Mouse (Mus musculus) MEL (cell line): ENCODE results near the gene Tmem132b. TPM values are rescaled to one million over a fixed set of nuclear protein-coding genes. Genes with fewer than 3 reads are reported as not detected.

Experiments
- DNase-seq: peaks from one replicate; pipeline ENCODE4 v3.0.0; 2011; ENCODE audit warnings: low read depth, low spot score
- H3K27ac ChIP-seq: 2 replicates; pipeline ENCODE4 v1.5.1; 2012; ENCODE audit warnings: low read depth, mild to moderate bottlenecking, control low read depth, low read length, moderate library complexity; ENCODE audit not compliant: control insufficient read depth
- H3K27me3 ChIP-seq, 2 experiments: fragments of 150-350 bp in 1 of 2; sonication (generic) in 1 of 2; 2 replicates each; pipeline ENCODE4 v1.6.1; 2012; ENCODE audit warnings: low read length in 2 of 2, mild to moderate bottlenecking in 2 of 2, improper control_type of control experiment in 1 of 2, moderate library complexity in 1 of 2; ENCODE audit not compliant: insufficient read depth in 2 of 2, control insufficient read depth in 1 of 2
- H3K36me3 ChIP-seq, 2 experiments: 2 replicates each; pipeline ENCODE4 v1.6.1; 2012 to 2014; ENCODE audit warnings: low read length in 2 of 2, improper control_type of control experiment in 1 of 2, inconsistent platforms in 1 of 2, mild to moderate bottlenecking in 1 of 2; ENCODE audit not compliant: insufficient read depth in 2 of 2, control insufficient read depth in 1 of 2
- H3K4me1 ChIP-seq, 2 experiments: fragments of 150-350 bp in 1 of 2; sonication (generic) in 1 of 2; 2 replicates each; pipeline ENCODE4 v1.6.1; 2012; ENCODE audit warnings: low read length in 2 of 2, improper control_type of control experiment in 1 of 2, mild to moderate bottlenecking in 1 of 2; ENCODE audit not compliant: insufficient read depth in 2 of 2, control insufficient read depth in 1 of 2
- H3K4me3 ChIP-seq, 2 experiments: fragments of 150-350 bp in 1 of 2; sonication (generic) in 1 of 2; 2 replicates each; pipeline ENCODE4 v1.5.1; 2012; ENCODE audit warnings: low read depth in 2 of 2, low read length in 2 of 2, mild to moderate bottlenecking in 2 of 2, moderate library complexity in 2 of 2, control low read depth in 1 of 2, improper control_type of control experiment in 1 of 2; ENCODE audit not compliant: control insufficient read depth in 1 of 2, insufficient read depth in 1 of 2
- H3K79me2 ChIP-seq: 2 replicates; pipeline ENCODE4 v1.6.1; 2012; ENCODE audit warnings: mild to moderate bottlenecking, low read length, moderate library complexity; ENCODE audit not compliant: control insufficient read depth, poor library complexity, insufficient read depth
- H3K9ac ChIP-seq: 2 replicates; pipeline ENCODE4 v1.6.1; 2012; ENCODE audit warnings: low read depth, mild to moderate bottlenecking, control low read depth, low read length, moderate library complexity; ENCODE audit not compliant: control insufficient read depth, poor library complexity, severe bottlenecking
- H3K9me3 ChIP-seq: fragments of 150-350 bp; sonication (generic); replicated peaks from 2 replicates; pipeline ENCODE4 v1.6.1; 2012; ENCODE audit warnings: mild to moderate bottlenecking, low read length, improper control_type of control experiment, moderate library complexity; ENCODE audit not compliant: insufficient read depth
- BHLHE40 ChIP-seq: IDR thresholded peaks from 2 replicates; pipeline ENCODE4 v1.6.1; 2012; ENCODE audit warnings: low read depth, mild to moderate bottlenecking, inconsistent platforms, low read length, improper control_type of control experiment, borderline replicate concordance
- CHD1 ChIP-seq: IDR thresholded peaks from 2 replicates; pipeline ENCODE4 v1.6.1; 2012; ENCODE audit warnings: low read depth, mild to moderate bottlenecking, inconsistent platforms, low read length, improper control_type of control experiment
- CTCF ChIP-seq, 3 experiments: IDR thresholded peaks in 2 of 3; conservative IDR thresholded peaks in 1 of 3; 2 replicates each; pipeline ENCODE4 v1.5.1; 2011 to 2012; ENCODE audit warnings: low read length in 3 of 3, low read depth in 2 of 3, mild to moderate bottlenecking in 2 of 3, improper control_type of control experiment in 1 of 3, inconsistent platforms in 1 of 3, mixed read lengths in 1 of 3, moderate library complexity in 1 of 3; ENCODE audit not compliant: control insufficient read depth in 1 of 3, insufficient read depth in 1 of 3, poor library complexity in 1 of 3, severe bottlenecking in 1 of 3
- E2F4 ChIP-seq: IDR thresholded peaks from 2 replicates; pipeline ENCODE4 v1.6.1; 2011; ENCODE audit warnings: low read depth, low read length, improper control_type of control experiment, borderline replicate concordance
- ELF1 ChIP-seq: IDR thresholded peaks from 2 replicates; pipeline ENCODE4 v1.6.1; 2014; ENCODE audit warnings: low read depth, mild to moderate bottlenecking, inconsistent platforms, low read length, improper control_type of control experiment, moderate library complexity
- ETS1 ChIP-seq: IDR thresholded peaks from 2 replicates; pipeline ENCODE4 v1.6.1; 2012; ENCODE audit warnings: low read depth, mild to moderate bottlenecking, inconsistent platforms, low read length, improper control_type of control experiment, moderate library complexity
- GABPA ChIP-seq: IDR thresholded peaks from 2 replicates; pipeline ENCODE4 v1.6.1; 2012; ENCODE audit warnings: low read depth, mild to moderate bottlenecking, inconsistent platforms, low read length, improper control_type of control experiment, moderate library complexity
- GATA1 ChIP-seq: IDR thresholded peaks from 2 replicates; pipeline ENCODE4 v1.6.1; 2011; ENCODE audit warnings: low read depth, low read length, improper control_type of control experiment
- HCFC1 ChIP-seq: IDR thresholded peaks from 2 replicates; pipeline ENCODE4 v1.6.1; 2012; ENCODE audit warnings: low read depth, mild to moderate bottlenecking, inconsistent platforms, low read length, improper control_type of control experiment, moderate library complexity
- JUND ChIP-seq: IDR thresholded peaks from 2 replicates; pipeline ENCODE4 v1.6.1; 2011; ENCODE audit warnings: low read depth, mild to moderate bottlenecking, improper control_type of control experiment, low read length
- KAT2A ChIP-seq: conservative IDR thresholded peaks from 2 replicates; pipeline ENCODE4 v1.6.1; 2012; ENCODE audit warnings: low read depth, low read length, improper control_type of control experiment, inconsistent platforms
- MAFK ChIP-seq: IDR thresholded peaks from 2 replicates; pipeline ENCODE4 v1.6.1; 2011; ENCODE audit warnings: low read depth, mild to moderate bottlenecking, low read length, improper control_type of control experiment, borderline replicate concordance
- MAX ChIP-seq: IDR thresholded peaks from 2 replicates; pipeline ENCODE4 v1.6.1; 2011; ENCODE audit warnings: low read length, improper control_type of control experiment
- MAZ ChIP-seq: IDR thresholded peaks from 2 replicates; pipeline ENCODE4 v1.6.1; 2012; ENCODE audit warnings: low read depth, mild to moderate bottlenecking, inconsistent platforms, low read length, improper control_type of control experiment
- MYB ChIP-seq: IDR thresholded peaks from 2 replicates; pipeline ENCODE4 v1.6.1; 2011; ENCODE audit warnings: mild to moderate bottlenecking, low read depth, low read length, improper control_type of control experiment
- MYC ChIP-seq: IDR thresholded peaks from 2 replicates; pipeline ENCODE4 v1.6.1; 2011; ENCODE audit warnings: low read depth, mild to moderate bottlenecking, low read length, improper control_type of control experiment, moderate library complexity
- NELFE ChIP-seq: IDR thresholded peaks from 2 replicates; pipeline ENCODE4 v1.6.1; 2011; ENCODE audit warnings: low read depth, low read length, improper control_type of control experiment
- NRF1 ChIP-seq: IDR thresholded peaks from 2 replicates; pipeline ENCODE4 v1.6.1; 2014; ENCODE audit warnings: low read depth, mild to moderate bottlenecking, inconsistent platforms, low read length, improper control_type of control experiment, moderate library complexity; ENCODE audit not compliant: poor library complexity, insufficient read depth, severe bottlenecking
- POLR2A ChIP-seq, 2 experiments: IDR thresholded peaks; 2 replicates each; pipeline ENCODE4 v1.6.1; 2011 to 2012; ENCODE audit warnings: low read length in 2 of 2, mild to moderate bottlenecking in 2 of 2, control low read depth in 1 of 2, improper control_type of control experiment in 1 of 2, low read depth in 1 of 2, moderate library complexity in 1 of 2; ENCODE audit not compliant: control insufficient read depth in 1 of 2, insufficient read depth in 1 of 2, poor library complexity in 1 of 2
- POLR2AphosphoS2 ChIP-seq: IDR thresholded peaks from 2 replicates; pipeline ENCODE4 v1.6.1; 2011; ENCODE audit warnings: low read length, improper control_type of control experiment
- POLR2AphosphoS5 ChIP-seq: IDR thresholded peaks from 2 replicates; pipeline ENCODE4 v1.6.1; 2012; ENCODE audit warnings: low read depth, borderline replicate concordance, mild to moderate bottlenecking, inconsistent platforms, low read length, moderate library complexity, mixed read lengths
- RAD21 ChIP-seq: IDR thresholded peaks from 2 replicates; pipeline ENCODE4 v1.6.1; 2011; ENCODE audit warnings: mild to moderate bottlenecking, low read depth, low read length, improper control_type of control experiment
- RCOR1 ChIP-seq: IDR thresholded peaks from 2 replicates; pipeline ENCODE4 v1.6.1; 2012; ENCODE audit warnings: low read depth, mild to moderate bottlenecking, inconsistent platforms, low read length, improper control_type of control experiment
- SMC3 ChIP-seq: IDR thresholded peaks from 2 replicates; pipeline ENCODE4 v1.6.1; 2011; ENCODE audit warnings: low read depth, low read length, improper control_type of control experiment
- TBP ChIP-seq: IDR thresholded peaks from 2 replicates; pipeline ENCODE4 v1.8.0; 2011; ENCODE audit warnings: low read depth, low read length, improper control_type of control experiment
- UBTF ChIP-seq: IDR thresholded peaks from 2 replicates; pipeline ENCODE4 v1.6.1; 2012; ENCODE audit warnings: low read depth, mild to moderate bottlenecking, inconsistent platforms, low read length, improper control_type of control experiment, moderate library complexity, borderline replicate concordance; ENCODE audit not compliant: insufficient read depth
- USF1 ChIP-seq: IDR thresholded peaks from 2 replicates; pipeline ENCODE4 v1.6.1; 2014; ENCODE audit warnings: low read depth, mild to moderate bottlenecking, inconsistent platforms, low read length, improper control_type of control experiment, moderate library complexity
- USF2 ChIP-seq, 2 experiments: IDR thresholded peaks; 2 replicates each; pipeline ENCODE4 v1.6.1; 2011 to 2012; ENCODE audit warnings: improper control_type of control experiment in 2 of 2, low read length in 2 of 2, borderline replicate concordance in 1 of 2, inconsistent platforms in 1 of 2, low read depth in 1 of 2, mild to moderate bottlenecking in 1 of 2; ENCODE audit not compliant: insufficient read depth in 1 of 2
- ZC3H11A ChIP-seq: IDR thresholded peaks from 2 replicates; pipeline ENCODE4 v1.6.1; 2012; ENCODE audit warnings: low read depth, mild to moderate bottlenecking, inconsistent platforms, low read length, improper control_type of control experiment
- ZMIZ1 ChIP-seq: IDR thresholded peaks from 2 replicates; pipeline ENCODE4 v1.6.1; 2012; ENCODE audit warnings: low read depth, mild to moderate bottlenecking, inconsistent platforms, low read length, improper control_type of control experiment, moderate library complexity
- ZNF384 ChIP-seq: IDR thresholded peaks from 2 replicates; pipeline ENCODE4 v1.6.1; 2012; ENCODE audit warnings: low read depth, mild to moderate bottlenecking, inconsistent platforms, low read length, improper control_type of control experiment
- polyA plus RNA-seq, 2 experiments: library from polyadenylated mRNA; stranded (reverse) in 1 of 2; unstranded in 1 of 2; fragments of >175 nt in 1 of 2; fragments of >200 nt in 1 of 2; gene quantifications; 2 replicates each; pipeline versions ENCODE4 v1.2.1 to v1.2.4; 2012; ENCODE audit warnings: low replicate concordance in 2 of 2, low read depth in 1 of 2; ENCODE audit not compliant: insufficient read length in 2 of 2, insufficient read depth in 1 of 2, missing spikeins in 1 of 2
- total RNA-seq: library from RNA; depleted of rRNA; stranded (reverse); fragments of 300-350 nt; gene quantifications from 2 replicates; pipeline ENCODE4 v1.2.3, GENCODE M21; 2012

The Tmem132b gene
- total and polyA plus RNA-seq, 3 experiments, result not detected

- H3K79me2 ChIP-seq, result no peaks in the 10 kb centered on the region
- TF ChIP-seq MAZ (no peak), MYC (no peak), TBP (no peak), UBTF (no peak), USF2 (IDR thresholded peaks at IDR 0.05; ENCODE audit: borderline replicate concordance in 1 of 2, insufficient read depth in 1 of 2, low read depth in 1 of 2, low read length in 2 of 2) (no peak)
- H3K36me3 ChIP-seq, result peaks cover 4 to 11% of the 10 kb centered on the region in 2 experiments; a peak in 3 of 4 replicates
Measured at GRCm38 (mm10) chr5:125487375-125488115, 44.0 kb upstream of the Tmem132b start.

DNA sequence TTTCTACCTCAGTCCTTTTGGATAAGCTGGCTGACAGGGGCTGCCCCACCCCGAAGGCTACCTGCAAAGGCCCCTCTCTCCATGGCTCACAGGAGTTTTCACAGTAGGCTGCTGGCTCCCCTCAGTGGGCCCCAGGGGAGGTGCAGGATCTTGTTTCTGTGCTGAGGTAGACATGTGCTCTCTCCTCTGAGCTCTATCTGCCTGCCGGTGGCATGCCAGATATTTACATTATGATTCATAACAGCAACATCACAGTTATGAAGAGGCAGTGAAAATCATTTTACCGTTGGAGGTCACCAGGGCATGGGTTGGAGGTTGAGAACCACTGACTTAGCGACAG lies 43.5 kb upstream of the Tmem132b start:
- DNase-seq, result peak; percentile 44
- no peaks in the 10 kb centered on the region for H3K9me3 ChIP-seq
- H3K9ac ChIP-seq, result no peak overlapping the region
- H3K79me2 ChIP-seq, result no peaks in the 10 kb centered on the region
- H3K4me1 ChIP-seq, result peaks cover 3 to 11% of the 10 kb centered on the region in 2 experiments
- peaks cover 2 to 11% of the 10 kb centered on the region in 2 experiments; a peak in 3 of 4 replicates for H3K36me3 ChIP-seq
- H3K27me3 ChIP-seq, result no peaks in the 10 kb centered on the region
- no peak overlapping the region for H3K4me3 ChIP-seq
- H3K27ac ChIP-seq, result no peak overlapping the region
- TF ChIP-seq CTCF (IDR thresholded peaks at IDR 0.05 in 2 of 3, conservative IDR thresholded peaks at IDR 0.05 in 1 of 3; ENCODE audit: control insufficient read depth in 1 of 3, insufficient read depth in 1 of 3, low read depth in 2 of 3, low read length in 3 of 3, poor library complexity in 1 of 3, severe bottlenecking in 1 of 3) (peak; percentile 31 to 53 (median 51); a peak in 5 of 6 replicates), ZNF384 (no peak), BHLHE40 (no peak), POLR2AphosphoS5 (no peak), CHD1 (no peak), HCFC1 (no peak), E2F4 (no peak), USF2 (IDR thresholded peaks at IDR 0.05; ENCODE audit: borderline replicate concordance in 1 of 2, insufficient read depth in 1 of 2, low read depth in 1 of 2, low read length in 2 of 2) (no peak), POLR2AphosphoS2 (no peak), ELF1 (no peak), ZC3H11A (peak; percentile 20; the same call in 1 of the 2 replicates), NRF1 (no peak), MAFK (no peak), USF1 (no peak), NELFE (no peak), RAD21 (peak; percentile 56), RCOR1 (no peak), ZMIZ1 (no peak), KAT2A (no peak), GABPA (no peak), POLR2A (IDR thresholded peaks at IDR 0.05; ENCODE audit: control insufficient read depth in 1 of 2, insufficient read depth in 1 of 2, low read depth in 1 of 2, low read length in 2 of 2, poor library complexity in 1 of 2) (no peak), GATA1 (no peak), MAX (peak; percentile 43; the same call in 1 of the 2 replicates), JUND (no peak), ETS1 (no peak), MYB (no peak), SMC3 (peak; percentile 39), MYC (no peak)

More at GRCm38 (mm10) chr5:125487375-125488115, 44.0 kb upstream of the Tmem132b start:
- Histone ChIP-seq H3K27ac (no peak overlapping the region), H3K4me3 (no peak overlapping the region), H3K4me1 (peaks cover 3 to 11% of the 10 kb centered on the region in 2 experiments), H3K9me3 (no peaks in the 10 kb centered on the region), H3K9ac (no peak overlapping the region), H3K27me3 (no peaks in the 10 kb centered on the region)
- DNase-seq, result no peak
